Mouse (Mus musculus): ENCODE results near the gene Cks2.
"Not testable (repeated sequence)": the region's sequence is repeated elsewhere in the genome, so short reads cannot be mapped to it uniquely, and the experiment has no call there.

The Cks2 gene

GRCm38 (mm10) chr13:51638958-51639357, 6.1 kb upstream of the Cks2 start:
- no peak for DNase-seq (ENCODE audit: low spot score in 2 of 2)

GRCm38 (mm10) chr13:51641424-51641823, 3.6 kb upstream of the Cks2 start:
- no peak for DNase-seq (ENCODE audit: low spot score in 2 of 2)

GRCm38 (mm10) chr13:51642171-51642778, 2.8 kb upstream of the Cks2 start:
- no peak for DNase-seq (ENCODE audit: low spot score in 2 of 2)

- no peak for DNase-seq (ENCODE audit: low spot score in 2 of 2)
These were observed 856 bp upstream of the Cks2 start for GRCm38 (mm10) chr13:51643924-51644828.

- DNase-seq (ENCODE audit: low spot score in 2 of 2) = peak; percentile 14 to 24
These were observed 840 bp downstream of the Cks2 start for GRCm38 (mm10) chr13:51645872-51646271.

GRCm38 (mm10) chr13:51646362-51647027, 1.5 kb downstream of the Cks2 start:
- DNase-seq (ENCODE audit: low spot score in 2 of 2) = no peak

GRCm38 (mm10) chr13:51647770-51648169, 2.7 kb downstream of the Cks2 start:
- DNase-seq (ENCODE audit: low spot score in 2 of 2) = no peak

GRCm38 (mm10) chr13:51648237-51648636, 3.2 kb downstream of the Cks2 start:
- DNase-seq (ENCODE audit: low spot score in 2 of 2) = peak; percentile 14 to 35

- no peak for DNase-seq (ENCODE audit: low spot score in 2 of 2)
These were observed 4.7 kb downstream of the Cks2 start for GRCm38 (mm10) chr13:51649740-51650139.

- peak; percentile 92 for DNase-seq (ENCODE audit: low spot score in 2 of 2)
These were observed 6.5 kb downstream of the Cks2 start, which contains the start of gene Secisbp2 for GRCm38 (mm10) chr13:51651408-51652064. TSS of gene Secisbp2 (plus strand) at chr13:51651697.

- no peak for DNase-seq (ENCODE audit: low spot score in 2 of 2)
These were observed 8.1 kb downstream of the Cks2 start for GRCm38 (mm10) chr13:51653159-51653558.

GRCm38 (mm10) chr13:51653961-51654360, 8.9 kb downstream of the Cks2 start:
- DNase-seq (ENCODE audit: low spot score in 2 of 2) = no peak

GRCm38 (mm10) chr13:51656516-51657235, 11.6 kb downstream of the Cks2 start:
- DNase-seq (ENCODE audit: low spot score in 2 of 2) = no peak

GRCm38 (mm10) chr13:51658094-51658493, 13.1 kb downstream of the Cks2 start:
- no peak for DNase-seq (ENCODE audit: low spot score in 2 of 2)

- no peak for DNase-seq (ENCODE audit: low spot score in 2 of 2)
These were observed 14.5 kb downstream of the Cks2 start for GRCm38 (mm10) chr13:51659573-51659972.

GRCm38 (mm10) chr13:51663561-51663960, 18.5 kb downstream of the Cks2 start:
- no peak for DNase-seq (ENCODE audit: low spot score in 2 of 2)

GRCm38 (mm10) chr13:51668195-51668594, 23.2 kb downstream of the Cks2 start:
- not testable (repeated sequence) for DNase-seq (ENCODE audit: low spot score in 2 of 2)

GRCm38 (mm10) chr13:51676641-51677040, 31.6 kb downstream of the Cks2 start:
- no peak for DNase-seq (ENCODE audit: low spot score in 2 of 2)

GRCm38 (mm10) chr13:51677041-51677440, 32.0 kb downstream of the Cks2 start:
- DNase-seq (ENCODE audit: low spot score in 2 of 2) = no peak

GRCm38 (mm10) chr13:51677630-51678185, 32.7 kb downstream of the Cks2 start:
- no peak for DNase-seq (ENCODE audit: low spot score in 2 of 2)

- DNase-seq (ENCODE audit: low spot score in 2 of 2) = no peak
These were observed 33.7 kb downstream of the Cks2 start for GRCm38 (mm10) chr13:51678687-51679086.
